Mouse (Mus musculus) forebrain, embryonic 10.5 days (tissue): ENCODE measurements at regions not wholly inside any gene's neighbourhood (a gene's known extent, or its start where the extent isn't known, plus 50 kb on each side); places are given as distances from the start of the nearest gene placed in this dataset.
"Not testable (repeated sequence)": the region's sequence is repeated elsewhere in the genome, so short reads cannot be mapped to it uniquely, and the experiment has no call there.

Experiments used
- DNase-seq: peaks from one replicate; pipeline ENCODE4 v3.0.0-alpha.2; 2017; ENCODE audit warnings: low spot score; ENCODE audit errors: extremely low spot score
- H3K27ac ChIP-seq: fragments of 300-500 bp; sonication (generic); 2 replicates; pipeline ENCODE4 v1.5.1; 2016; ENCODE audit warnings: mild to moderate bottlenecking
- H3K27me3 ChIP-seq: fragments of 300-500 bp; sonication (generic); 2 replicates; pipeline ENCODE4 v1.6.1; 2016; ENCODE audit warnings: mild to moderate bottlenecking; ENCODE audit not compliant: poor library complexity, severe bottlenecking
- H3K36me3 ChIP-seq: fragments of 300-500 bp; sonication (generic); replicated peaks from 2 replicates; pipeline ENCODE4 v1.6.1; 2016; ENCODE audit warnings: mild to moderate bottlenecking, moderate library complexity
- H3K4me1 ChIP-seq: fragments of 300-500 bp; sonication (generic); 2 replicates; pipeline ENCODE4 v1.6.1; 2016
- H3K4me3 ChIP-seq: fragments of 300-500 bp; sonication (generic); 2 replicates; pipeline ENCODE4 v1.5.1; 2016; ENCODE audit warnings: mild to moderate bottlenecking, moderate library complexity
- H3K9me3 ChIP-seq: fragments of 300-500 bp; sonication (generic); 2 replicates; pipeline ENCODE4 v1.6.1; 2016; ENCODE audit warnings: mild to moderate bottlenecking, moderate library complexity
- WGBS: fragments of 180-500 bp; shearing (Covaris S2); methylation state at CpG from one replicate; pipeline ENCODE4 v1.1.7; 2016; 5-methylcytosine and 5-hydroxymethylcytosine counted together

GRCm38 (mm10) chr6:3137823-3138222 is 261.5 kb downstream of the Samd9l start:
- H3K4me1 ChIP-seq, H3K36me3 ChIP-seq, H3K27me3 ChIP-seq, H3K4me3 ChIP-seq, H3K27ac ChIP-seq: not testable (repeated sequence)
- H3K9me3 ChIP-seq = peaks cover 66% of the 10 kb centered on the region
- WGBS = 82% methylated on average over 3 of the region's 3 CpGs
- peak; percentile 11 for DNase-seq

GRCm38 (mm10) chr6:3133763-3134162 is 265.6 kb downstream of the Samd9l start:
- WGBS = 87% methylated on average over 4 of the region's 4 CpGs
- not testable (repeated sequence) for H3K27me3 ChIP-seq, H3K27ac ChIP-seq, H3K36me3 ChIP-seq, H3K4me1 ChIP-seq, DNase-seq, H3K4me3 ChIP-seq
- peaks cover 48% of the 10 kb centered on the region for H3K9me3 ChIP-seq

- not testable (repeated sequence) for DNase-seq, H3K27me3 ChIP-seq, H3K4me3 ChIP-seq, H3K36me3 ChIP-seq, H3K27ac ChIP-seq, H3K4me1 ChIP-seq, H3K9me3 ChIP-seq
- 21% methylated on average over 2 of the region's 3 CpGs for WGBS
These were observed 283.1 kb downstream of the Samd9l start for GRCm38 (mm10) chr6:3116296-3116695.
